ENCODE assay signal across 14 mouse cellular contexts in the genomic region with DNA sequence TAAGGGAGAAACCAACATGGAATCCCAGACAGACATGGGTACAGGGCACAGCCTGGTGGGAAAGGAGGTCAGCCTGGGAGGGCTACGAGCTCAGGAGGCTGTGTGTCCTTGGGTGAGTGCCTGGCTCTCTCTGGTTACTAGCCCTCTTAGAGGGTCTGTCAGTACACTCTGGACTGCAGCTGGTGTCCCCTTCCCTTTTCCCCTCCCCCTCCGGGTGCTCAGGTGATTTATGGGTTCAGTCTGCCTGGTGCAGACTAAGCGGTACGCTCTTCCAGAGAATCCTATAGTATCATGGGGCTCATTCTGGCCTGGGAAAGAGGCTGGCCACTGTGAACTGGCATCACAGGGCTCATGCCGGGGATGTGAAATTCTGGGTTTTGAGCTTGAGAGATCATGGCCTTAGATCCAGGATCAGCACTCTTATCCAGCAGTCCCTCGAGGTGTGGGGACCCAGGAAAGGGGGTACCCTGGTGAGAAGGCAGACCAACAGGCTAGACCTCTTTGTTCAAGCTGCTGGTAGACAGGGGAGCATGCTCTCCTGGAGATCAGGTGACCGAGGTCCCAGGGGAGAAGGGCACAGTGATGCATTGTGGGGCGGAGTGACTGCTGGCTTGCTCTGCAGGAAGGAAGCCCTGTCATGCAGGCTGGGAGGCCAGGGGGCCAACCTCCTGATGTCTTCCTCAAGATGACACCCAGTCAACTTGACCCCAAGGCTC. TPM values are rescaled to one million over a fixed set of nuclear protein-coding genes. Genes with fewer than 3 reads are reported as not detected.
DNase-seq lines count a peak whose midpoint lies in the region; ATAC-seq and TF ChIP-seq lines count a peak whose summit lies in the region.
"Had no signal": no experiment of that assay in that cellular context is flagged by ENCODE, and none has a peak within 500 bp of the region (broad histone marks: within the 10 kb centered on the region; RNA-seq: fewer than 3 reads in every experiment).

No protein-coding gene starts in this region.

- no peak for ATAC-seq in embryonic facial prominence, embryonic 12.5 days (ENCODE audit: insufficient number of reproducible peaks, insufficient read depth, low FRiP score, low TSS enrichment)
- ATAC-seq in G1E (ENCODE audit: extremely low read depth, insufficient number of reproducible peaks, low FRiP score, poor library complexity, severe bottlenecking): peak; percentile 22; the same call in 1 of the 2 replicates
- peak; percentile 31 for ATAC-seq in kidney, postnatal 0 days (replicated peaks; ENCODE audit: low FRiP score, low read depth)
- peak; percentile 49 for ATAC-seq in neural tube, embryonic 13.5 days (ENCODE audit: low read depth)
- ATAC-seq: CD4-positive, CD25-positive, alpha-beta regulatory T cell, adult 4 months had no signal

- 88% methylated on average over 8 of the region's 8 CpGs for WGBS in embryonic facial prominence, embryonic 12.5 days
- WGBS in embryonic facial prominence, embryonic 10.5 days: 93% methylated on average over 8 of the region's 8 CpGs
- 41% methylated on average over 8 of the region's 8 CpGs for WGBS in kidney, postnatal 0 days
- 42% methylated on average over 8 of the region's 8 CpGs for WGBS in neural tube, embryonic 13.5 days

- no peaks in the 10 kb centered on the region for H3K27me3 ChIP-seq in embryonic facial prominence, embryonic 12.5 days
- H3K27me3 ChIP-seq in embryonic facial prominence, embryonic 10.5 days (replicated peaks; ENCODE audit: low read depth, poor library complexity, severe bottlenecking): no peaks in the 10 kb centered on the region
- no peaks in the 10 kb centered on the region for H3K27me3 ChIP-seq in G1E (ENCODE audit: insufficient read depth, low read length)
- H3K27me3 ChIP-seq in kidney, postnatal 0 days (ENCODE audit: insufficient read depth, low read length): no peaks in the 10 kb centered on the region
- H3K27me3 ChIP-seq in neural tube, embryonic 13.5 days: no peaks in the 10 kb centered on the region

- no peaks in the 10 kb centered on the region for H3K9me3 ChIP-seq in embryonic facial prominence, embryonic 12.5 days
- H3K9me3 ChIP-seq in embryonic facial prominence, embryonic 10.5 days: no peaks in the 10 kb centered on the region
- H3K9me3 ChIP-seq in G1E (replicated peaks): no peaks in the 10 kb centered on the region
- no peaks in the 10 kb centered on the region for H3K9me3 ChIP-seq in kidney, postnatal 0 days (replicated peaks; ENCODE audit: low read length)
- no peaks in the 10 kb centered on the region for H3K9me3 ChIP-seq in neural tube, embryonic 13.5 days

- no peak for DNase-seq in embryonic facial prominence, embryonic 10.5 days (ENCODE audit: low spot score)
- no peak for DNase-seq in G1E (ENCODE audit: low spot score)
- DNase-seq in kidney, postnatal 0 days (ENCODE audit: low spot score): peak; percentile 49
- no peak for DNase-seq in heart, postnatal 14 days
- no peak for DNase-seq in retina, embryonic 14.5 days (ENCODE audit: low spot score)
- no peak for DNase-seq in heart, adult 8-10 months (ENCODE audit: low spot score)
- DNase-seq: heart, adult 18-20 months; lung, adult 2 months had no signal

- 0 out of 2 replicates have a peak overlapping the region, but pooled peaks have one; percentile 36 for H3K27ac ChIP-seq in embryonic facial prominence, embryonic 12.5 days
- H3K27ac ChIP-seq in embryonic facial prominence, embryonic 10.5 days (replicated peaks): no peak overlapping the region
- 0 out of 2 replicates have a peak overlapping the region, but pooled peaks have one; percentile 25 for H3K27ac ChIP-seq in kidney, postnatal 0 days
- peak overlapping the region; percentile 77 for H3K27ac ChIP-seq in neural tube, embryonic 13.5 days (replicated peaks)

- H3K4me2 ChIP-seq in embryonic facial prominence, embryonic 12.5 days (replicated peaks): no peak overlapping the region
- H3K4me2 ChIP-seq in kidney, postnatal 0 days (ENCODE audit: low read length): no peak overlapping the region
- peak overlapping the region; percentile 1; the same call in 1 of the 2 replicates for H3K4me2 ChIP-seq in neural tube, embryonic 13.5 days

- H3K9ac ChIP-seq in embryonic facial prominence, embryonic 12.5 days: no peak overlapping the region
- no peak overlapping the region for H3K9ac ChIP-seq in kidney, postnatal 0 days (ENCODE audit: low read depth, low read length)
- peak overlapping the region; percentile 32 for H3K9ac ChIP-seq in neural tube, embryonic 13.5 days

- no peak for TF ChIP-seq CTCF in G1E (IDR thresholded peaks at IDR 0.05; ENCODE audit: low read depth, low read length)
- TF ChIP-seq CTCF in kidney, postnatal 0 days (IDR thresholded peaks at IDR 0.05; ENCODE audit: low read depth): no peak

- peaks cover 69% of the 10 kb centered on the region for H3K36me3 ChIP-seq in embryonic facial prominence, embryonic 12.5 days
- peaks cover 91% of the 10 kb centered on the region for H3K36me3 ChIP-seq in embryonic facial prominence, embryonic 10.5 days (replicated peaks)
- peaks cover 91% of the 10 kb centered on the region for H3K36me3 ChIP-seq in G1E (replicated peaks)
- peaks cover 33% of the 10 kb centered on the region for H3K36me3 ChIP-seq in kidney, postnatal 0 days (ENCODE audit: insufficient read depth, low read length)
- H3K36me3 ChIP-seq in neural tube, embryonic 13.5 days: peaks cover 77% of the 10 kb centered on the region

- peaks cover 5% of the 10 kb centered on the region for H3K4me1 ChIP-seq in embryonic facial prominence, embryonic 12.5 days
- H3K4me1 ChIP-seq in embryonic facial prominence, embryonic 10.5 days: peaks cover 24% of the 10 kb centered on the region
- H3K4me1 ChIP-seq in G1E (ENCODE audit: insufficient read depth, low read depth, low read length): peaks cover 78% of the 10 kb centered on the region
- H3K4me1 ChIP-seq in kidney, postnatal 0 days (replicated peaks; ENCODE audit: insufficient read depth, low read length): peaks cover 7% of the 10 kb centered on the region
- H3K4me1 ChIP-seq in neural tube, embryonic 13.5 days (replicated peaks): peaks cover 43% of the 10 kb centered on the region

- no peak overlapping the region for H3K4me3 ChIP-seq in embryonic facial prominence, embryonic 12.5 days
- no peak overlapping the region for H3K4me3 ChIP-seq in embryonic facial prominence, embryonic 10.5 days
- peak overlapping the region; percentile 17; the same call in 1 of the 2 replicates for H3K4me3 ChIP-seq in G1E (ENCODE audit: low read depth, low read length)
- no peak overlapping the region for H3K4me3 ChIP-seq in kidney, postnatal 0 days (replicated peaks; ENCODE audit: low read depth, low read length)
- H3K4me3 ChIP-seq in neural tube, embryonic 13.5 days: no peak overlapping the region

- intact Hi-C loops in heart, postnatal 14 days (cut with DNase I): loop anchor here (2.0 kb wide), 1 partner anchor 15 kb away; no protein-coding TSS in a partner anchor

RNA-seq across cellular contexts. Expression of a gene that starts 6.0 kb away (rescaled TPM):
- polyA plus RNA-seq in embryonic facial prominence, embryonic 12.5 days (2016; fragmentation: Nextera tagmentation; extraction: Ambion mirVana): 57.5 and 62.0 TPM in 2 replicates
- polyA plus RNA-seq in embryonic facial prominence, embryonic 10.5 days (2016; fragmentation: Nextera tagmentation; extraction: Ambion mirVana): 62.2 and 66.3 TPM in 2 replicates
- total RNA-seq in G1E (2014; fragmentation: Nextera tagmentation) (28.6 and 34.4 TPM in 2 replicates), G1E (2017) (21.2 and 24.8 TPM in 2 replicates)
- 62.7 and 70.5 TPM in 2 replicates for polyA plus RNA-seq in G1E (2012)
- polyA plus RNA-seq in kidney, postnatal 0 days (2015; fragmentation: Nextera tagmentation; extraction: Ambion mirVana): 28.4 and 32.0 TPM in 2 replicates
- polyA plus RNA-seq in neural tube, embryonic 13.5 days (2015; fragmentation: Nextera tagmentation; extraction: Ambion mirVana): 60.0 and 77.5 TPM in 2 replicates
- 10 to 100 TPM; 15.2 to 18.3 TPM for total RNA-seq in heart, postnatal 14 days (2021)
- total RNA-seq in heart, adult 8-10 months (2022): 10 to 100 TPM; 16.8 to 18.6 (median 17.0) TPM

RNA-seq across cellular contexts. Expression of a gene that starts 14.7 kb away (rescaled TPM):
- polyA plus RNA-seq in embryonic facial prominence, embryonic 12.5 days (2016; fragmentation: Nextera tagmentation; extraction: Ambion mirVana): 552 and 562 TPM in 2 replicates
- polyA plus RNA-seq in embryonic facial prominence, embryonic 10.5 days (2016; fragmentation: Nextera tagmentation; extraction: Ambion mirVana): 564 and 572 TPM in 2 replicates
- 1,577 and 1,715 TPM in 2 replicates for total RNA-seq in G1E (2014; fragmentation: Nextera tagmentation)
- 1,676 and 1,695 TPM in 2 replicates for total RNA-seq in G1E (2017)
- polyA plus RNA-seq in G1E (2012): 2,355 and 3,878 TPM in 2 replicates
- polyA plus RNA-seq in kidney, postnatal 0 days (2015; fragmentation: Nextera tagmentation; extraction: Ambion mirVana): 560 and 590 TPM in 2 replicates
- 532 and 537 TPM in 2 replicates for polyA plus RNA-seq in neural tube, embryonic 13.5 days (2015; fragmentation: Nextera tagmentation; extraction: Ambion mirVana)
- 1,000 to 10,000 TPM; 1,113 to 1,165 TPM for total RNA-seq in heart, postnatal 14 days (2021)
- total RNA-seq in heart, adult 8-10 months (2022): 1,000 to 10,000 TPM; 1,076 to 1,267 (median 1,170) TPM

RNA-seq across cellular contexts. Expression of a gene that starts 21.0 kb away (rescaled TPM):
- 79.5 and 85.3 TPM in 2 replicates for polyA plus RNA-seq in embryonic facial prominence, embryonic 12.5 days (2016; fragmentation: Nextera tagmentation; extraction: Ambion mirVana)
- polyA plus RNA-seq in embryonic facial prominence, embryonic 10.5 days (2016; fragmentation: Nextera tagmentation; extraction: Ambion mirVana): 51.5 and 53.2 TPM in 2 replicates
- total RNA-seq in G1E (2014; fragmentation: Nextera tagmentation): 34.2 and 43.3 TPM in 2 replicates
- 39.3 and 40.8 TPM in 2 replicates for total RNA-seq in G1E (2017)
- polyA plus RNA-seq in G1E (2012): 69.8 and 96.7 TPM in 2 replicates
- polyA plus RNA-seq in kidney, postnatal 0 days (2015; fragmentation: Nextera tagmentation; extraction: Ambion mirVana): 42.8 and 43.3 TPM in 2 replicates
- polyA plus RNA-seq in neural tube, embryonic 13.5 days (2015; fragmentation: Nextera tagmentation; extraction: Ambion mirVana): 79.1 and 80.9 TPM in 2 replicates
- total RNA-seq in heart, postnatal 14 days (2021): 10 to 100 TPM; 28.4 to 29.2 TPM
- 10 to 100 TPM; 26.3 to 35.5 (median 29.8) TPM for total RNA-seq in heart, adult 8-10 months (2022)

RNA-seq across cellular contexts. Expression of a gene that starts 21.9 kb away (rescaled TPM):
- polyA plus RNA-seq in embryonic facial prominence, embryonic 12.5 days (2016; fragmentation: Nextera tagmentation; extraction: Ambion mirVana): not detected in 2 replicates
- not detected in 2 replicates for polyA plus RNA-seq in embryonic facial prominence, embryonic 10.5 days (2016; fragmentation: Nextera tagmentation; extraction: Ambion mirVana)
- total RNA-seq in G1E (2014; fragmentation: Nextera tagmentation) (not detected in 2 replicates), G1E (2017) (not detected in 2 replicates)
- not detected in 2 replicates for polyA plus RNA-seq in G1E (2012)
- polyA plus RNA-seq in kidney, postnatal 0 days (2015; fragmentation: Nextera tagmentation; extraction: Ambion mirVana): not detected in 2 replicates
- not detected in 2 replicates for polyA plus RNA-seq in neural tube, embryonic 13.5 days (2015; fragmentation: Nextera tagmentation; extraction: Ambion mirVana)
- total RNA-seq in heart, postnatal 14 days (2021): not detected
- total RNA-seq in heart, adult 8-10 months (2022): not detected
- total RNA-seq: heart, adult 18-20 months had no signal
- polyA plus RNA-seq: CD4-positive, CD25-positive, alpha-beta regulatory T cell, adult 4 months; embryonic facial prominence, embryonic 14.5 days; large intestine, adult 2 months; lung, adult 2 months; stomach, embryonic 14.5 days had no signal

RNA-seq across cellular contexts. Expression of a gene that starts 26.7 kb away (rescaled TPM):
- polyA plus RNA-seq in embryonic facial prominence, embryonic 12.5 days (2016; fragmentation: Nextera tagmentation; extraction: Ambion mirVana): 21.7 and 22.3 TPM in 2 replicates
- polyA plus RNA-seq in embryonic facial prominence, embryonic 10.5 days (2016; fragmentation: Nextera tagmentation; extraction: Ambion mirVana): 10.4 and 11.7 TPM in 2 replicates
- total RNA-seq in G1E (2014; fragmentation: Nextera tagmentation): 27.7 and 31.1 TPM in 2 replicates
- 6.4 and 7.1 TPM in 2 replicates for total RNA-seq in G1E (2017)
- polyA plus RNA-seq in G1E (2012): 75.7 and 79.1 TPM in 2 replicates
- 33.7 and 37.4 TPM in 2 replicates for polyA plus RNA-seq in kidney, postnatal 0 days (2015; fragmentation: Nextera tagmentation; extraction: Ambion mirVana)
- polyA plus RNA-seq in neural tube, embryonic 13.5 days (2015; fragmentation: Nextera tagmentation; extraction: Ambion mirVana): 12.2 and 14.9 TPM in 2 replicates
- 10 to 100 TPM; 40.8 to 43.2 TPM for total RNA-seq in heart, postnatal 14 days (2021)
- 10 to 100 TPM; 39.4 to 41.9 (median 40.7) TPM for total RNA-seq in heart, adult 8-10 months (2022)
